Mouse (Mus musculus): ENCODE results near the gene Neu2.
A peak's percentile ranks its signal among the peaks of the same experiment; 100 is the strongest.

Neu2 gene

GRCm38 (mm10) chr1:87537008-87537407 is 27.3 kb downstream of the Neu2 start:
- no peak for DNase-seq (ENCODE audit: low spot score in 2 of 2)

- peak in 1 of 2 experiments; percentile 21 for DNase-seq (ENCODE audit: low spot score in 2 of 2)
Measured at GRCm38 (mm10) chr1:87541614-87542013, 31.9 kb downstream of the Neu2 start.

- no peak for DNase-seq (ENCODE audit: low spot score in 2 of 2)
Measured at GRCm38 (mm10) chr1:87551008-87551407, 41.3 kb downstream of the Neu2 start.

GRCm38 (mm10) chr1:87553586-87553985 is 43.9 kb downstream of the Neu2 start:
- DNase-seq (ENCODE audit: low spot score in 2 of 2) = no peak

- DNase-seq (ENCODE audit: low spot score in 2 of 2) = no peak
Measured at GRCm38 (mm10) chr1:87562967-87563366, 53.3 kb downstream of the Neu2 start.

GRCm38 (mm10) chr1:87565760-87566159 is 56.1 kb downstream of the Neu2 start:
- no peak for DNase-seq (ENCODE audit: low spot score in 2 of 2)

GRCm38 (mm10) chr1:87568398-87568797 is 58.7 kb downstream of the Neu2 start:
- DNase-seq (ENCODE audit: low spot score in 2 of 2) = no peak

GRCm38 (mm10) chr1:87573261-87573660 is 63.6 kb downstream of the Neu2 start:
- DNase-seq (ENCODE audit: low spot score in 2 of 2) = no peak

- DNase-seq (ENCODE audit: low spot score in 2 of 2) = no peak
Measured at GRCm38 (mm10) chr1:87573800-87574215, 64.1 kb downstream of the Neu2 start, which contains the start of gene Ngef. TSS of gene Ngef (minus strand) at chr1:87573870.

- peak in 1 of 2 experiments; percentile 17 for DNase-seq (ENCODE audit: low spot score in 2 of 2)
Measured at GRCm38 (mm10) chr1:87574353-87574752, 64.7 kb downstream of the Neu2 start.

GRCm38 (mm10) chr1:87574785-87575184 is 65.1 kb downstream of the Neu2 start:
- peak in 1 of 2 experiments; percentile 37 for DNase-seq (ENCODE audit: low spot score in 2 of 2)

- no peak for DNase-seq (ENCODE audit: low spot score in 2 of 2)
Measured at GRCm38 (mm10) chr1:87578965-87579364, 69.3 kb downstream of the Neu2 start.

GRCm38 (mm10) chr1:87580824-87581223 is 71.1 kb downstream of the Neu2 start:
- no peak for DNase-seq (ENCODE audit: low spot score in 2 of 2)

GRCm38 (mm10) chr1:87589162-87589561 is 79.5 kb downstream of the Neu2 start:
- no peak for DNase-seq (ENCODE audit: low spot score in 2 of 2)

GRCm38 (mm10) chr1:87589980-87590379 is 80.3 kb downstream of the Neu2 start:
- DNase-seq (ENCODE audit: low spot score in 2 of 2) = no peak

- no peak for DNase-seq (ENCODE audit: low spot score in 2 of 2)
Measured at GRCm38 (mm10) chr1:87594261-87594660, 84.6 kb downstream of the Neu2 start.

GRCm38 (mm10) chr1:87594671-87595070 is 85.0 kb downstream of the Neu2 start:
- DNase-seq (ENCODE audit: low spot score in 2 of 2) = no peak

GRCm38 (mm10) chr1:87600533-87600932 is 90.8 kb downstream of the Neu2 start:
- no peak for DNase-seq (ENCODE audit: low spot score in 2 of 2)

GRCm38 (mm10) chr1:87601801-87602200 is 92.1 kb downstream of the Neu2 start:
- no peak for DNase-seq (ENCODE audit: low spot score in 2 of 2)

- DNase-seq (ENCODE audit: low spot score in 2 of 2) = no peak
Measured at GRCm38 (mm10) chr1:87603389-87603788, 93.7 kb downstream of the Neu2 start.

GRCm38 (mm10) chr1:87605296-87605695 is 95.6 kb downstream of the Neu2 start:
- DNase-seq (ENCODE audit: low spot score in 2 of 2) = no peak

- peak; percentile 51 to 87 for DNase-seq (ENCODE audit: low spot score in 2 of 2)
Measured at GRCm38 (mm10) chr1:87607385-87608091, 97.8 kb downstream of the Neu2 start.

GRCm38 (mm10) chr1:87608416-87609046 is 98.8 kb downstream of the Neu2 start:
- DNase-seq (ENCODE audit: low spot score in 2 of 2) = peak in 1 of 2 experiments; percentile 63

All from cerebellum, postnatal 4 days (tissue).